Mouse (Mus musculus): ENCODE measurements around the gene Mcu. TPM values are rescaled to one million over a fixed set of nuclear protein-coding genes. Genes with fewer than 3 reads are reported as not detected.
A peak's percentile ranks its signal among the peaks of the same experiment; 100 is the strongest.

Gene Mcu
- total RNA-seq, 1 experiment: 12.3 TPM

DNA sequence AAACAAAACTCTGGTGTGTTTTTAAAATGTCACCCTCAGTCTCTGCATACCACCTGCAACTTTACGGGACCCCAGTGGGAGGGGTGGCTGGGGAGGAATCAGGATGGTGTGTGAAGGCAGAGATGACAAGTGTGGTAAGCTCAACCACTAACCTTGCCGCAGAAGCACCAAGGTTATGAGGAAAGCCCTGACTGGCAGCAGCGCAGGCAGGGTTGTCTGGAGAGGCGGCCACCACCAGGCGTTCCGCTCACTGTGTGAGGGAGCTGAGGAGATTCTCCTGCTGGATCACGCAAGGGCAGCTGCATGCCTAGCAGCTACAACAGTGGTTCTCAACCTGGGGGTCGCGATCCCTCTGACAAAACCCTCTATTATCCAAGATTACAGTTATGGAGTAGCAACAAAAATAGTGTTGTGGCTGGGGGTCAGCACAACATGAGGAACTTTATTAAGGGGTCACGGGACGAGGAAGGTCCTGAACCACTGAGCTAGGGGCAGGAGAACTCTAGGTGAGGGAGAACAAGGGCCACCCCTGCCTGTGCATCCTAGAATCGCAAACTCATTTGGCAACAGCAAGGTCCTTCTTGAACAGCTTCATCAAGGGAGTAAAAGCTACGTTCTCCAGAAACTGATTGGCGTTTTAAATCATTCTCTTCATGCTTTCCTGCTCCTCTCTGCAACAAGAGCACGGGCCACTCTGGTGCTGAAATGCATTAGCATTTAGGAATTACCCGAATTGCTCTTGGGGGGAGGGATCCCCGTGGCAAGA lies 77.5 kb downstream of the Mcu start:
- DNase-seq (ENCODE audit: low read depth, low spot score): no peak
- peak overlapping the region; percentile 15 to 54; a peak in 3 of 4 replicates for H3K4me3 ChIP-seq (ENCODE audit: insufficient read depth in 1 of 2, low read depth in 1 of 2, low read length in 2 of 2, poor library complexity in 1 of 2, severe bottlenecking in 1 of 2)
- H3K9ac ChIP-seq (ENCODE audit: insufficient read depth, low read depth, low read length, poor library complexity, severe bottlenecking): no peak overlapping the region
- no peaks in the 10 kb centered on the region for H3K36me3 ChIP-seq (ENCODE audit: control insufficient read depth, insufficient read depth, low read length, poor library complexity, severe bottlenecking)
- H3K9me3 ChIP-seq (ENCODE audit: control insufficient read depth, insufficient read depth, low read depth, low read length): no peaks in the 10 kb centered on the region
- H3K4me1 ChIP-seq (ENCODE audit: control insufficient read depth in 2 of 2, insufficient read depth in 2 of 2, low read length in 2 of 2, poor library complexity in 1 of 2): peaks cover 0 to 14% of the 10 kb centered on the region in 2 experiments; a peak in 2 of 4 replicates
- in situ Hi-C loops (cut with MboI; ENCODE audit: low sequenced_read_pairs in 2 of 2, unreplicated experiment in 2 of 2): no loop called here
- no peak overlapping the region for H3K27ac ChIP-seq (ENCODE audit: insufficient read depth, low read depth, low read length, poor library complexity, severe bottlenecking)
- TF ChIP-seq MAFK (IDR thresholded peaks at IDR 0.05; ENCODE audit: insufficient read depth, low read depth, low read length): no peak
- TF ChIP-seq HCFC1 (IDR thresholded peaks at IDR 0.05; ENCODE audit: borderline replicate concordance, insufficient read depth, low read length): no peak
- no peak for TF ChIP-seq ZNF384 (IDR thresholded peaks at IDR 0.05; ENCODE audit: low read depth, low read length)
- TF ChIP-seq ZC3H11A (IDR thresholded peaks at IDR 0.05; ENCODE audit: borderline replicate concordance, low read depth, low read length): no peak
- no peak for TF ChIP-seq CHD2 (IDR thresholded peaks at IDR 0.05; ENCODE audit: low read depth, low read length)

- no peak overlapping the region for H3K9ac ChIP-seq (ENCODE audit: insufficient read depth, low read depth, low read length, poor library complexity, severe bottlenecking)
- H3K9me3 ChIP-seq (ENCODE audit: control insufficient read depth, insufficient read depth, low read depth, low read length): no peaks in the 10 kb centered on the region
- DNase-seq (ENCODE audit: low read depth, low spot score): no peak
- no peak overlapping the region for H3K27ac ChIP-seq (ENCODE audit: insufficient read depth, low read depth, low read length, poor library complexity, severe bottlenecking)
- H3K36me3 ChIP-seq (ENCODE audit: control insufficient read depth, insufficient read depth, low read length, poor library complexity, severe bottlenecking): no peaks in the 10 kb centered on the region
- in situ Hi-C loops (cut with MboI; ENCODE audit: low sequenced_read_pairs in 2 of 2, unreplicated experiment in 2 of 2): no loop called here
- TF ChIP-seq HCFC1 (IDR thresholded peaks at IDR 0.05; ENCODE audit: borderline replicate concordance, insufficient read depth, low read length) (no peak), CHD2 (IDR thresholded peaks at IDR 0.05; ENCODE audit: low read depth, low read length) (no peak), ZC3H11A (IDR thresholded peaks at IDR 0.05; ENCODE audit: borderline replicate concordance, low read depth, low read length) (no peak), ZNF384 (IDR thresholded peaks at IDR 0.05; ENCODE audit: low read depth, low read length) (no peak), MAFK (IDR thresholded peaks at IDR 0.05; ENCODE audit: insufficient read depth, low read depth, low read length) (no peak)
- H3K4me1 ChIP-seq (ENCODE audit: control insufficient read depth in 2 of 2, insufficient read depth in 2 of 2, low read length in 2 of 2, poor library complexity in 1 of 2): peaks cover 0 to 14% of the 10 kb centered on the region in 2 experiments; a peak in 2 of 4 replicates
- no peak overlapping the region for H3K4me3 ChIP-seq (ENCODE audit: insufficient read depth in 1 of 2, low read depth in 1 of 2, low read length in 2 of 2, poor library complexity in 1 of 2, severe bottlenecking in 1 of 2)
Measured at GRCm38 (mm10) chr10:59538063-59538462, 78.4 kb downstream of the Mcu start.

- Histone ChIP-seq H3K9ac (ENCODE audit: insufficient read depth, low read depth, low read length, poor library complexity, severe bottlenecking) (no peak overlapping the region), H3K27ac (ENCODE audit: insufficient read depth, low read depth, low read length, poor library complexity, severe bottlenecking) (no peak overlapping the region), H3K4me3 (ENCODE audit: insufficient read depth in 1 of 2, low read depth in 1 of 2, low read length in 2 of 2, poor library complexity in 1 of 2, severe bottlenecking in 1 of 2) (no peak overlapping the region), H3K4me1 (ENCODE audit: control insufficient read depth in 2 of 2, insufficient read depth in 2 of 2, low read length in 2 of 2, poor library complexity in 1 of 2) (peaks cover 0 to 14% of the 10 kb centered on the region in 2 experiments; a peak in 2 of 4 replicates), H3K36me3 (ENCODE audit: control insufficient read depth, insufficient read depth, low read length, poor library complexity, severe bottlenecking) (no peaks in the 10 kb centered on the region), H3K9me3 (ENCODE audit: control insufficient read depth, insufficient read depth, low read depth, low read length) (no peaks in the 10 kb centered on the region)
- TF ChIP-seq ZC3H11A (IDR thresholded peaks at IDR 0.05; ENCODE audit: borderline replicate concordance, low read depth, low read length) (no peak), CHD2 (IDR thresholded peaks at IDR 0.05; ENCODE audit: low read depth, low read length) (no peak), MAFK (IDR thresholded peaks at IDR 0.05; ENCODE audit: insufficient read depth, low read depth, low read length) (no peak), HCFC1 (IDR thresholded peaks at IDR 0.05; ENCODE audit: borderline replicate concordance, insufficient read depth, low read length) (no peak), ZNF384 (IDR thresholded peaks at IDR 0.05; ENCODE audit: low read depth, low read length) (no peak)
- in situ Hi-C loops (cut with MboI; ENCODE audit: low sequenced_read_pairs in 2 of 2, unreplicated experiment in 2 of 2): no loop called here
- no peak for DNase-seq (ENCODE audit: low read depth, low spot score)
Measured at GRCm38 (mm10) chr10:59537579-59537978, 78.9 kb downstream of the Mcu start.

DNA sequence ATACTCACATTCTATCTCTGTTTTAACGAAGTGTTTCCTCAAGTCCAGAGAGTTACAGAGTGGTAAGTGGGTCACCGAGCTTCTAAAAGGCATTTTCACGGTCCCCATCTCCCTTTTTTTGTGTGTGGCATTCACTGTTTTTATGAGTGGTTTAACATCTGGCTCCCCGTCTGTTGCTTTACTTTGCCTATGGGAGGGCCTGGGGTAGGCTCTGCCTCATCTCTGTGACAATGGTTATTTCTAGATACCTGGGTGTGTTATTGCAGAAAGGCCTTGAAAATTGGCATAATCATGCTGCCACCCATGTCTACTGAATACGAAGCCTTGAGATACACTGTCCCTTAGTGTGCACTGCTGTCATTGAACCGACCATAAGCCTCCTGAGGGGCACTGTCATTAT lies 84.2 kb downstream of the Mcu start:
- Histone ChIP-seq H3K4me3 (ENCODE audit: insufficient read depth in 1 of 2, low read depth in 1 of 2, low read length in 2 of 2, poor library complexity in 1 of 2, severe bottlenecking in 1 of 2) (no peak overlapping the region), H3K36me3 (ENCODE audit: control insufficient read depth, insufficient read depth, low read length, poor library complexity, severe bottlenecking) (no peaks in the 10 kb centered on the region), H3K4me1 (ENCODE audit: control insufficient read depth in 2 of 2, insufficient read depth in 2 of 2, low read length in 2 of 2, poor library complexity in 1 of 2) (peaks cover 0 to under 1% of the 10 kb centered on the region in 2 experiments; a peak in 1 of 4 replicates), H3K27ac (ENCODE audit: insufficient read depth, low read depth, low read length, poor library complexity, severe bottlenecking) (no peak overlapping the region), H3K9me3 (ENCODE audit: control insufficient read depth, insufficient read depth, low read depth, low read length) (no peaks in the 10 kb centered on the region), H3K9ac (ENCODE audit: insufficient read depth, low read depth, low read length, poor library complexity, severe bottlenecking) (no peak overlapping the region)
- in situ Hi-C loops (cut with MboI; ENCODE audit: low sequenced_read_pairs in 2 of 2, unreplicated experiment in 2 of 2): no loop called here
- TF ChIP-seq HCFC1 (IDR thresholded peaks at IDR 0.05; ENCODE audit: borderline replicate concordance, insufficient read depth, low read length) (no peak), ZC3H11A (IDR thresholded peaks at IDR 0.05; ENCODE audit: borderline replicate concordance, low read depth, low read length) (no peak), MAFK (IDR thresholded peaks at IDR 0.05; ENCODE audit: insufficient read depth, low read depth, low read length) (no peak), CHD2 (IDR thresholded peaks at IDR 0.05; ENCODE audit: low read depth, low read length) (no peak), ZNF384 (IDR thresholded peaks at IDR 0.05; ENCODE audit: low read depth, low read length) (no peak)
- DNase-seq (ENCODE audit: low read depth, low spot score): no peak

All from ES-E14 (cell line).